Mouse (Mus musculus) urinary bladder, postnatal 14 days (tissue): ENCODE results near the gene Pigt.

Experiments
- DNase-seq: peaks from one replicate; pipeline ENCODE4 v3.0.0; 2021; ENCODE audit warnings: low spot score

Gene Pigt

GRCm38 (mm10) chr2:164520782-164521181 is 23.5 kb downstream of the Pigt start:
- DNase-seq, result peak; percentile 76

GRCm38 (mm10) chr2:164521841-164522240 is 24.5 kb downstream of the Pigt start:
- DNase-seq, result no peak

DNA sequence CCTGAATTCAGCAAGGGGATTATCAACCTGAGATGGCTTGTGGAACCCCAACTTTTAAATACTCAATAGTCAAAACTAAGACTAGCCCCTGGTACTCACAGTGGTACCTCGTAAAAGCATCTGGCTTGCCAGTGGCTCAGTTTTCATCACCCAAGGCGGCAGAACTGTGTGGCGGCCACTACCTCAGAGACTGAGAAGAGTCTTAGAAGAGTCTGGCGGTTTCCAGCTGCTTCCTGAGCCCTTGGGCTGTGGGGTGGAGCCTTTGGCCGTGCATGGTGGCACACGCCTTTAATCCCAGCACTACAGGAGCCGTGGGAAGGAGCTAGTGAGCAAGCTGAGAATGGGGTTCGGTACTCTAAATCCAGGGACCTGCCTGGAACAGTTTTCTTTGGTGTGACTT is 25.0 kb downstream of the Pigt start:
- no peak for DNase-seq

DNA sequence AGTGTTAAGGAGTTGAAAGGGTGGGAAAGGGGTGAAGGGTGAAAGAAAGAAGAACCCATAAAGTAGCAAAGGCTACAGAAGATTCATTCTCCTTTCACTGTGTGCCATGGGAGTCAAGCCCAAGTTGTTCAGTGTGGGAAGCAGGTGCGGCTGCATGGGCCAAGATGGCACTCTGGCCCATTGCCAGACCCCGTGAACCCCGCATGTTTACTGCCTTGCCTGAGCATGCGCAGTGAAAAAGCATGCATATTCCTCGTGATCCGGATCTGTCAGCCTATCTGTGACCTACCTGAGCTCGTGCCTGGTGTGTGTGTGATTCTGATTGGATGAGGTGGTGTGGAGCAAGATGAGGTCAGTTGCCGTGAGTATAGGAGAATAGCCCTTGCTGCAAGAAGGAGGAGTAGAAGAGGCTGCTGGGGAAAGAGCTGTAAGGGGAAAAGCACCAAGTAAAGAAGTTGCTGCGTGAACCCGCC is 26.0 kb downstream of the Pigt start:
- no peak for DNase-seq

DNA sequence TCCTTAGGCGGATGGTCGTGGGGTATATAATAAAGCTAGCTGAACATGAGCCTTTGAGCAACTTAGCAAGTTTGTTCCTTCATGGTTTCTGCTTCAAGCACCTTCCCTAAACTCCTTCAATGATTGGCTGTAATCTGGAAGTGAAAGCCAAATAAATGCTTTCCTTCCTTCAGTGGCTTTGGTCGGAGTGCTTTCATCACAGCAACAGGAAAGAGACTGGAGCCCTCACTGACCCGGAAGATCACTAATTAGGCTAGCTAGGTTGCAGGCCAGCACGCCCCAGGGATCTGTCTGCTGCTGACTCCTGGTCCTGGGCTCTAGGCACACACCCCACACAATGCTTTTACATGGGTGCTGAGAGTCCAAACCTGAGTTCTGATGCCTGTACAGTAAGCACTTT is 31.2 kb downstream of the Pigt start:
- no peak for DNase-seq

- DNase-seq, result peak; percentile 85
Measured at GRCm38 (mm10) chr2:164531169-164531568, 33.8 kb downstream of the Pigt start.

DNA sequence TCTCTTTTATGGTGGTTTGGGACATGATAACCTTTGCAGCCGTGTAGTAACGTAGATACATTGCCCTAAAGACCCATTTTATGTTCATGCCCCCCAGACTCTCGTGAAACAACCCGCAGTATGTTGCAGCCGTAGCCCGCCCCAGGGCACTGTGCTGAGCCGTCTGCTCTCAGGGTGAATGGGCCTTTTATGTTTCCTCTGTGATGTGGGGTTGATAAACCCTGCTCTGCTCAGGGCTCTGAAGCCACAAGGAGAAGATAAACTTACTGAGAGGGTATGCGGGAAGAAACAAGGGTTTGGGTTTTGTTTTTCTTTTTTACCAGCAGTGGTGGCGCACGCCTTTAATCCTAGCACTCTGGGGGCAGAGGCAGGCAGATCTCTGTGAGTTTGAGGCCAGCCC is 37.0 kb downstream of the Pigt start:
- DNase-seq, result no peak

- DNase-seq, result no peak
Measured at GRCm38 (mm10) chr2:164537003-164537402, 39.7 kb downstream of the Pigt start.

DNA sequence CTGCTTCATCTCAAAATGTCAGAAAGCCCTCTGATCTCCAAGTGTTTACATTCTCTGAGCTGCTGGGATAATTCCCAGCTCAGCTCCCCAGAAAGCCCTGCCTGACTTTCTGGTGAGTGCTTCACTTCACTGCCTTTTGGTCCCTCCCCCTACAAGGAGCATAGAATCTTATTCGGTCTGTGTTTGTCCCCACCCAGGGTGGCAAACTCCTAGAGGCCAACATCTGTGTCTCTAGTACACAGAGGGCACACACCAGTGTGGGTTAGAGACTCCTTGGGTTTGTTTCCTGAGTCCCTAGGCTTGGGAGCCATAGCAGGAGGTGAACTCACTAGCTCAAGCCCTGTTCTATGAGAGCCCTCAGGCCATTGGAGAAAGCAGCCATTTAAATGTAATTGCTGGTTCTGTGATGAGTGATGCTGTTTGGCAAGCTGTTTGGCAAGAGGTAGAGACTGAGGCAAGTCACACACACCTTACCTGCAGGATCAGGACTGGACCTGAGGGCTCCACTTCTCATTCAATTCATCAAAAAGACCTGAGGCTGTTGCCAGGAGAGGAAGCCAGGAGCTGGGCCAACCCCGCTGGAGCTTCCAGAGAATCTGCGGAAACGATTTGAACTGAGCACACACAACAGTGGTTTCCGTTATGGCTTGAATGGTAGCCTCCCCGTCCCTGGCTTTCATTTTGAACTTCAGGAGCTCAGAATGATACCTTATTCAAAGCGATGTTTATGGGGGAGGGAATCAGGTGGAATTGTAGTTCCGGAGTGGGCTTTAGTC is 43.5 kb downstream of the Pigt start:
- DNase-seq, result no peak

- peak; percentile 44 for DNase-seq
Measured at GRCm38 (mm10) chr2:164542132-164542531, 44.8 kb downstream of the Pigt start.

- no peak for DNase-seq
Measured at GRCm38 (mm10) chr2:164542598-164542997, 45.3 kb downstream of the Pigt start.

- no peak for DNase-seq
Measured at GRCm38 (mm10) chr2:164543745-164544144, 46.4 kb downstream of the Pigt start.

- DNase-seq, result no peak
Measured at GRCm38 (mm10) chr2:164544454-164545097, 47.3 kb downstream of the Pigt start.

GRCm38 (mm10) chr2:164549338-164549737 is 52.0 kb downstream of the Pigt start:
- DNase-seq, result no peak

DNA sequence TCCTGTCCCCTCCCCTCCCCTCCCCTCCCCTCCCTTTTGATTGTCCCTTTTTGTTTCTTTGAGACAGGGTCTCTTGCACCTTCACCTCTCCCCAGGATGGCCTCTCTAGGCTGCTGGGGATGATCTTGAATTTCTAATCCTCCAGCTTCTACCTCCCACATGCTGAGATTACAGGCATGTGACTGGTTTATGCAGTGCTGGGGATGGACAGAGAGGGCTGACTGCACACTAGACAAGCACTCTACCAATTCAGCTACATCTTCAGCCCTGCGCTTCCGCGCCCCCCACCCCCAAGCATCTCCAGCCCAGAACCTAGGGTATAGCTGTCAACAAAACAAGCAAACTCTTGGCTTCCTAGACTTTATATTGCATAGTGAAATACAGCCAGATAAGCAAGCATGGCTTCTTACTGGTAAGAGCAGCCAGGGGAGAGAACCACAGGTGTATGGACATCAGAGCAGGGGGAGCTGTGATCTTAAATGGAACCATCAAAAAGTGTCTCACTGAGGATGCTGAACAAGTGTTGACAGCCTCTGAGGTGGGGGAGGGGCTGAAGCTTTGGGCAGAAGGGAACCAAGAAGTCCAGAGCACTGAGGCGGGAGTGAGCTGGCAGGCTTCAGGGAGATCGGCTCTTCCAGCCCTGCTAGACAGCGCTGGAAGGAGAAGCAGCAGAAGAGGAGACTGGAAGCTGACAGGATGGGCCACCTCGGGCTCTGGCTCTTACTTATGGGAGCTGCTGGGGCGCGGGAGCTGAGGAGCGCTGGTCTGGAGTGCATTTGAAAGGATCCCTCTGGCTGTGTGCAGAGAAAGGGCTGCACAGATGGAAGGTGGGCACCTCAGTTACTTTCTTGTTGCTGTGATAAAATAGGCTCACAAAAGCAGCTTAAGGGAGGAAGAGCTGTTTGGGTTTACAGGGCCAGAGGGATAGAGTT is 52.9 kb downstream of the Pigt start:
- DNase-seq, result no peak

- DNase-seq, result no peak
Measured at GRCm38 (mm10) chr2:164550895-164551269, 53.6 kb downstream of the Pigt start.

- DNase-seq, result no peak
Measured at GRCm38 (mm10) chr2:164551502-164551901, 54.2 kb downstream of the Pigt start.
